Mouse (Mus musculus) adipocyte (in vitro differentiated cells): ENCODE measurements around the gene Slc6a11.
A peak's percentile ranks its signal among the peaks of the same experiment; 100 is the strongest.

ENCODE experiments used
- DNase-seq: peaks from one replicate; pipeline ENCODE4 v3.0.0-alpha.2; 2016; ENCODE audit warnings: low spot score

Slc6a11 gene

DNA sequence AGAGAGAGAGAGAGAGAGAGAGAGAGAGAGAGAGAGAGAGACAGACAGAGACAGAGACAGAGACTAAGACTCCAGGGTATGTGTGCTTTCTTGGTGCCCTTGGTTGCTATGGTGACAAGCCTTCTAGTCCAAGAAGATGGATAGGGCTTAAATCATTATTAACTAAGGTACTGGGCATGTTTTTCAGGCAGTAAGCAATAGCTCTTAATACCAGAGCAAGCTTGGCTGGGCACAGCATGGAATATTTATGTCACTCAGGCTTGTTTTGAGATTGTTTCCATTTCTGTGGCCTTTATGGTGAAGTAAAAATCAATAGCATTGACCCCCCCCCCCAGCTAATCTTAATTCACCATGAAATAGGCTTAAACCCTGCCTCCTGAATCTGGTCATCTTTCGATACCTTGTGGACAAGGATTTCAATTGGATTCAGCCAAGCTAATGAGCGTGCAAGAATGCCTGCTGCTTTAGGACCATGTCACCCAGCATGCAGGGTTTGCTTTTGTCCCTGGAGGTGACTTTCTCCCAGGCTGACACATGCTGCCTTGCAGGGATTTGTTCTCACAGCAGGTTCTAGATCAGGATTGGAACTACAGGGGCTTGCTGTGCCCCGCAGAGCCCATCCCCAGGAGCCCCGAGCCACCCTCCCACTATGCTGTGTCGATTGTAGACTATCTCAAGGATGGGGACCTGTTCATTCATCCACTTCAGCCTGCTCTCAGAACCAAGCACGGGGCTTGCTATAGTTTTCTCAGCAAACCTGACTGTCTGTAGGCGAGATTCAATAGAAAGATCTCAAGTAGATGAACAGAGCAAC is 51.5 kb downstream of the Slc6a11 start:
- no peak for DNase-seq

DNA sequence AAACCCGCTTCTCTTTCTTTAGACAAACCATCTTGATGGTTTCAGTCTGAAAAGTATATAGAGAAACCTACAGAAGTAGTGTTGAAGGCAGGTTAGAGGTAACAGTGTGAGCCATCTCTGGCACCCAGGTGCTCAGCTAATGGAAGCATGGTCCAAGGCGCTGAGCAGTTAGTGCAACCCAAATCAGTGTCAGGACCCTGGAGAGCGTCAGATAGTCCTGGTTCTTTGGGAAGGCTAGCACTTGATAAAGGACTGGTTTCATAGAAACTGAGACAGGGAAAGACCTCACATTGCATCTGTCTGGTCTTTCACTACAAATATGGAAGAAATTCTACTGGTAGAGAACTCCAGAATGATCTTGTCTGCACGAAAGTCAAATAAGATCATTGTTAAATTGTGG is 56.1 kb downstream of the Slc6a11 start:
- peak; percentile 18 for DNase-seq

DNA sequence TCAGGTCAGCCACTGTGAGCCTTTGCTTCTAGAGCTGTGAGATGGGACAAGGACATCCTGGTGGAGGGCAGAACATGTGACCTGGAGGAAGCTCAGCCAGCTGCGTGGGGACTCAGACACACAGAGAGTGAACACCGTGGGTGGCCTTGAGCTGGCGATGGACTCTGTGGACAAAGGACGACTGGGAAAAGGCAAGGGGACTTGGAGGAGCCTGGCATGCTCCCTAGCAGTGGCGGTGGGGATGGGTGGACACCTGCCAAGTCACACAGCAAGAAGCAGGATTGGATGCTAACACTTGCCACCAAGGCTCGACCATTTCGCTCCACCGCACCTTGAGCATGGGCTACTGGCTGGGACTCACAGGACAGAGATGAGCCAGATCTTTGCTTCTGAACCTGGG is 57.8 kb downstream of the Slc6a11 start:
- no peak for DNase-seq

DNA sequence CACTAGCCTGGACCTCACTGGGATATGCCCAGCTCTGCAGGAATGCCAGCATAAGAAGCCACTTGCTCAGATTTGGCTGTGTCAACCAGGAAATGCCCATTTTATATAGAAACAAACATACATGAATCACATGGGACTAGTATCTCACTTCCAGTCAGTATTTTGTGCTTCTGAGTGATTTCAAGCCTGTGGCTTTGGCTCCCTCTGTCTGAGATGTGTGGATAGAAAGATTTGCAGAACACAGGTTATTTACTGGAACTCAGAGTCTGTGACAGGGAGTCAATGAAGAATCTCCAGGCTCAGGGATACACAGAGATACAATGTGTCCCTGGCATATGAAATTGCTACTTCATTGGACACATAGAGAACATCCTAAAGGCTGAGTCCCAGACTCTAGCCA is 65.0 kb downstream of the Slc6a11 start:
- DNase-seq = no peak

DNA sequence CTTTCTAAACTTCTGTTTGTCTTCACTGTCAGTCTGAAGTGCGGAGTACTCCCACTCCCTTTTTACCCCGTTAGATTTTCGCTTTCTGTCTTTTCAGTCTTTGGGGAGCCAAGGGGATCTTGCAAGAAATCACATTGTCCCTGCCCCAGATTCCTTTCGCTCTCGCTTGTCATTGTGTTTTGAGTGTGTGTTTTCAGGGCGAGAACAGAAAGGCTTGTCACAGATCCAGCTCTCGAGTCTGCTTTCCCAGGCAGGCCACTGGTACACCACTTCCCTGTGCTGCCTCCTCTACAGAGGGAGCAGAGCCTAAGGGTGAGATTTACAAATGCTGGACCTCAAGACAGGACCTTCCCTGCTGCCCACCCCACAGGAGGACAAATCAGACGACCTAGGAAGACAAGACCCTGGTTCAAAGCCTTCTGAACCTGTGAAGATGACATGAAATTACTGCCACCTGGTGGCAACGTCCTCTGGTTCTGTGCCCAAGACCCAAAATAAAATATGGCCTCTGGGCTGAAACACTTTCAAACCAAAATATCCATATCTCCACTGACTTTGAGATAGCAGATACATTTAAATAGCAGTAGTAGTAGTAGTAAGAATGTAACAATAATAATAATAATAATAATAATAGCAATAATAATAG is 68.3 kb downstream of the Slc6a11 start:
- no peak for DNase-seq

DNA sequence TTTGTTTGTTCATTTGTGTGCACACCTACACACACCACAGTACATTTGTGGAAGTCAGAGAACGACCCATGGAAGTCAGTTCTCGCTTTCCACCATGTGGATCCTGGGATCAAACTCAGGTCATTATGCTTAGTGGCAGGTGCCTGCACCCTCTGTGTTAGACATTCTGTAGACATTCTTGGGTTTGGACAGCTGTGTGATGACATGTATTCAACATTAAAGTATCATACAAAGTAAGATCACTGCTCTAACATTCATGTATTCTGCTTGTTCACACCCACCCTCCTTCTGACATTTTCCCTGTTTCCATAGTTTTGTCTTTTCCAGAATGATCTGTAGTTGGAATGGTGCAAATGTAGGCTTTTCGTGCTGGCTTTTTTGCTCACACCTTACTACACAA is 73.5 kb downstream of the Slc6a11 start:
- no peak for DNase-seq

DNA sequence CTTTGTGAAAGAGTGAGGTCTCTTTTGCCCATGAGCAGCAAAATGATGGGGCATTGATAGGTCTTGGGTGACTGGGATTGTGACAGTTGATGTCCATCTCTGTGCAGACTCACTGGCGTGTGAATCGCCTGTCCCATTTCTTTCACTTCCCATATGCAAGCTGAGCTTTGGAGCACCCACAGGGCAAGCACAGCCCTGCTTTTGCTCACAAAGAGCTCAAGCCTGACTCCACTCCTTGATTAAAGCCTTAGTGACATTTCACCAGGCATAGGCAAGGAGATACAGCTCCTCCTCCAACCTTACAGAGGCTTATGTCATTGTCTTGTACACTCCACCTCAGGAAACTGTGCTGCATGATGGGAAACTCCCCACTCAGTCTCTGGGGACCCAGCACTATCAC is 77.3 kb downstream of the Slc6a11 start:
- no peak for DNase-seq

DNA sequence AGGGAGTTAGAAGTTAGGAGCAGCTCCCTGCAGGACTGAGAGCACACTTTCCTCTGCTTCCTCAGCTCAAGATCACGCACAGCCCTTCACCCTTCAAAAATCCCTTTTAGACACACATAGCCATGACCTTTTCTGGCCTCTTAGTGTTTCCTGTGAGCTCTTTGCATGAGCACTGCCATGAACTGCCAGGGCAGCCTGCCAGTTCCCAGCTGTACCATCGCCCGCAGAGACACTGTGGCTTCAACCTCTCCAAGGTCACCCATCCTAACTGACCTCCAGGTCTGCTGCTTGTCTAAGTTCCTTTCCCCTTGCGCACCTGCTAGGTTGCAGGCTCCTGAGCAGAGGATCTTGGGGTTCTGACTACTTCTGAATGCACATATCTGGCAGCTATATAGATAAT is 83.4 kb downstream of the Slc6a11 start:
- DNase-seq = no peak

DNA sequence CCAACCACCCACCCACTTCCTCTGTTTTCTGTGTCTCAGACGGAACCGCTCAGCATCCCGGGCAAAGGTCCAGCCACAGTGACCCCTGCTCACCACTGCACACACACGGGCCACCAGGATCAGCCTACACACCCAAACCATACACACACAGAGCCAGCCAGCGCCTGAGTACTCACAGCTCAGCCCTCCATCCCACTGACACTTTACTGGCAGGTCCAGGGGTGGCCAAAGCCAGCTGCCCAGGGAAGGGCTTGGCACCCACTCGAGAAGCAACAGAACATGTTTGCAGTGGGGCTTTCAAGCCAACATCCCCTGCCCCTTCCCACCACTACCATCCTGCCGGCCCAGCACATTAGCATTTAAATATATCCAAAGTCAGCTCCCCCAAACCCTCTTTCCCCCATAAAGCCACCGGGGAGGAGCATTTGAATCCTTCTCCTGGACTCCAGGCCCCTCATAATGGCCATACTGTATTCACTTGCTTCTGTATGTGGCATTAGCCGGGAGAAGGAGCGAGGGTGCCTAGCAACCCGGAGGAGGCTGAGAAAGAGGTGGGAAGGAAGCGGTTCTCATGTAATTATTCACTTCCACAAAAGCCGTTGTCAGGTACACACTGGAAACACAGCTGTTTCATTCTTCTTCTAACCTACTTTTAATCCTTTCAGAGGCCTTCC is 85.8 kb downstream of the Slc6a11 start:
- DNase-seq = no peak

DNA sequence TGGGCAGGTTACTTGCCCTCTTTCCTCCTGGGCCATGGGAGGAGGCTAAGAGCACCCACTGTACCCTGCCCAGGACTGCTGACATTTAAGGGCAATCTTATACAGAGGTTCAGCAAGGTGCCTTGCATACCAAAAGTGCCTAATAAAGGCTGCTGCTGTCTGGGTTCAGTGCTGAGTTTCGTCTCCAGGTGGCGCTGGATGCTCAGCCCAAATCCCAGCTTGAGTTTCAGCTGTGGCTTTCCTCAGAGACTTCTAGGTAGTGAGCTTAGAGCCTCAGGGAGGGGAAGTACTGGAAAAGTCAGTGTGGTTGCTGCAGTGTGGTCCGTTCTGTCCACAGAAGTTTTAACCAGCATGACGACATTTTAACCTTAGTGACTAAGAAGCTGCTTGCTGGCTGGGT is 93.4 kb downstream of the Slc6a11 start:
- no peak for DNase-seq

DNA sequence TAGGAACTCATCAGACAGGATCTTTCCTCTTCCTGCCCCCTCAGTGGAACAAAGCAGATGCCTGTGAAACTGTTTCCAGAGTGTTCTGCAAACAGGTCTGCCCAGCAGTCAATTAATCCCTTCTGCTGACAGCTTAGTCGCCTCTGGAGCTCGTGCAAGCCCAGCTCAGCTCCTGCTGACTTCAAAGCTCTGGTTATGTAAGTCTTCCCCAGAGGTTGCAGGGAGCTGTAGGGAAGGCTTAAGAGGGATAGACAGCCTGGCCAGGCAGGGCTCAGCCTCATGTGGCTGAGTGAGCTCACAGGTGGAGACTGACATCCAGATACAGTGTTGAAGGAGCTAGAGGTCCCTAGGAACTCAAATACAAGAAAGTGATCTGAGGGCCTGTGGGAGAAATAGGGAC is 96.3 kb downstream of the Slc6a11 start:
- no peak for DNase-seq

DNA sequence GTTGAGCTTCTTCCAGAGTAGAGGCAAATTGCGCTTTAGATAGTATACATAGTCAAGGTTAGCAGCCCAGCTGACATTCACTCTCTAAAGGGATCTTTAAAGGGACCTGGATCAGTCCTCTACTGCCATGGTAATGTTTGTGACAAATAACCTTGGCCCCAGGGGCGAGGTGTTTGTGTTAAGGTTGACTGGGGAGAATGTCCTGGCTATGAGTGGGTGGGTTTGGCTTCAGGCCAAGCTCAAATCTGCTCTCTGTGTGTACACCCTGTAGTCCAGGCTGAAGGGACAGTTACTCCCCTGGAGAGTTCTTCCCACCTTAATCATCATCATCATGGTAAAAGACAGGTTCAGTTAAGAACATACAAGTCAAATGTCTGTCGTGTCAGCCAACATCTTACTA is 97.2 kb downstream of the Slc6a11 start:
- no peak for DNase-seq

DNA sequence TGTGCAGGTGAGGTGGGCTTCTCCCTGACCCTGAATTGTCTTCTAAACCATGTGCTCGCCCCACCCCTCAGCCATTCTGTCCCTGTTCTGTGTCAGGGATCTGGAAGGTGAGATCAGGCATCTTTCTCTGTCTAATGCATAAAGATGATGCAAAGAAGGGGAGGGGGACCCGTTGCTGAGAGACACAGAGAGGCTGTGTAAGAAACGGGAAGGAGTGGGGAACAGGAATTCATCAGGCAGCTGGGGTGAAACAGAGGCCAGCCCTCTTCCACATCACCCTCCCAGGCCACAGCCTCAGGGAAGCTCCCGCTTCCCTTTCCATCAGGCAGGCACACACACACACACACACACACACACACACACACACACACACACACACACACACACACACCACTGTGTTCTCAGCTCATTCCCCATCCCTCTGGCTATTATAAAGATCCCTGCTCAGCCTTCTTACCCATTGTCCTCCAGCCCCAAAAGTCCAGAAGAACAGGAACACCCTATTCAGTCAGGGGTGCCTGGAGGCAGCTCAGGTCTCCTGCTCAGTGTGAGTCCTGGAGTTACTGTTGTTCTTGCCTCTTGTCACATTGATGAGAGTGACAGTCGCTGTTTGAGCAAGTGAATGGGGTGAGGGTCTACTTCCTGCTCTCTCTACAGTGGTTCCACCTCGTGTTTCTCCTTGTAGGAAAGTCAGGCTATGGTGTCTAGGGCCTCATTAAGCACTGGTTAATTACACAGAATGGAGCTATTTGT is 108.0 kb downstream of the Slc6a11 start:
- no peak for DNase-seq

DNA sequence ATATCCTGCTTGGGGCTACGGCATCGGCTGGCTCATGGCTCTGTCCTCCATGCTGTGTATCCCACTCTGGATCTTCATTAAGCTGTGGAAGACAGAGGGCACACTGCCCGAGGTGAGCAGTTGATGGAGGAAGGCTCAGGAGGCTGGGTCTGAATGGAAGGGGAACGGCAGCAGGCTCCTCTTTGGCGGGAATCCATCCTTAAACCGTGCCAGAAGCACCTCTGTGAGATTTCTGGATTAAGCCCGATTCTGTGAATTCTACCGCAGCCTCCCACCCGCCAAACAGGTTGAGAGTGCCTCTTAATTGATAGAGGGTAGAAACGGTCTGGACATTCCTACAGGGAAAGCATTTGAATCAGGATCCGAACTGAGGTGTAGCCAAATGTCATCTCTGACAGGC is 114.6 kb downstream of the Slc6a11 start:
- no peak for DNase-seq

DNA sequence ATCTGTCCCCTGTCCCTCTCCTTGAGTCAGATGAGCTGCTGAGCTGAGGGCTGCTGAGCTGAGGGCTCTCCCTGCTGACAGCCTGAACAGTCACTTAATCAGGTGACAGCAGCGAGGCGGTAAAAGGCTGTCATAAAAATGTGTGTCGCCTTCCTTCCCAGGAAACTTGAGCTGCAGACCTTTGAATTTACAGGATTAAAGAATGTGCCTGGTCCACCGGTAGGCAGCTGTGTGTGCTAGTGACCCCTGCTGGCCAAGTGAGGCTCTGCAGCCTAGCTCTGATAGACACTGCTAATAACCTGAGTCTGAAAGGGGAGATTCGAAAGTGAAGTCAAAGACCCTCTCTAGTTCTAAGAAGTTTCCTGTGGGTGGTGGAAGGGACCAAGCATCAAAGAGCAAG is 119.3 kb downstream of the Slc6a11 start:
- peak; percentile 64 for DNase-seq

DNA sequence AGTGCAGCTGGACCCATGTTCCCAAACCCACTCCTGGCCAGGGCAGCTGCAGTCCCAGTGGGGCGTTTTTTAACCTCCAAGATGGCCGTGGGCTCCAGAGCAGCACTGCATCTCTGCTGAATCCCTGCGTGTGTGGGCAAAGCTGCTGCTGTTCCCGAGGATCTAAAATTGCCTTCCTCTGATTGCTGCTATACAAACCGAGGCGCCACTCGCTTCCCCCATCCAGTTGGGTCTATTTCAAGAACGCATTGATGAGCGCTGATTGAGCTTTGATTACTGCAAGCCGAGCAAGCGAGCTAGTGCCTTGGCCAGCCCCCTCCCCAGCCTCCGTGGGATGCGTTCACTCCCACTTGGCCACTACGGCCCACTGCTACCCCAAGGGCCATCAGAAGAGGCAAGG is 123.9 kb downstream of the Slc6a11 start:
- DNase-seq = no peak

DNA sequence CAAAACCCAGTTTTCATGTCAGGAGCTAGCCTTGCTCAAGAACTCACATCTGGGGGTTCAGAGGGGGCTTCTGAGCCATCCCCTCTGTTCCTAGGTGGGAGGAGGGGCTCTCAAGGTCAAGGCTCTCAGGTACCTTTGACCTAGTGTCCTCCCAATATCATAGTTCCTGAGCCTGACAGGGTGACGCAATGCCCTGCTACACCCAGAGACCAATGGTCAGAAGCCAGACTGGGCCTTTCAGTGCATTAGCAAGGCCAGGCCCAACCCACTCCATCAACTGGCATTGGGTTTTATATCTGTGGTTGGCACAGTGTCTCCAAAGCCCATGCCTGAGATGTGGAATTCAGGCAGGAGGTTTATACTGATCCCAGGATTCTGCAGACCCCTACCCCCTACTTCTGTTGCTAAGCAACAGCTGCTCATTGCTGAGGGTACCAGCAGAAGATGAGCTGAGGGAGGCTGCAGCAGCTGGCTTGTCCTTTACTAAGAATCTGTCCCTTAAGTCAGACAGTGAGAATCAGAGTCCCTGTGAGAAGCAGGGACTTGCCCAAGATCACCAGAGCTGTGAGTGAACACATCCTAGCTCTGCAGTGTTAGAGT is 126.8 kb downstream of the Slc6a11 start:
- no peak for DNase-seq

DNA sequence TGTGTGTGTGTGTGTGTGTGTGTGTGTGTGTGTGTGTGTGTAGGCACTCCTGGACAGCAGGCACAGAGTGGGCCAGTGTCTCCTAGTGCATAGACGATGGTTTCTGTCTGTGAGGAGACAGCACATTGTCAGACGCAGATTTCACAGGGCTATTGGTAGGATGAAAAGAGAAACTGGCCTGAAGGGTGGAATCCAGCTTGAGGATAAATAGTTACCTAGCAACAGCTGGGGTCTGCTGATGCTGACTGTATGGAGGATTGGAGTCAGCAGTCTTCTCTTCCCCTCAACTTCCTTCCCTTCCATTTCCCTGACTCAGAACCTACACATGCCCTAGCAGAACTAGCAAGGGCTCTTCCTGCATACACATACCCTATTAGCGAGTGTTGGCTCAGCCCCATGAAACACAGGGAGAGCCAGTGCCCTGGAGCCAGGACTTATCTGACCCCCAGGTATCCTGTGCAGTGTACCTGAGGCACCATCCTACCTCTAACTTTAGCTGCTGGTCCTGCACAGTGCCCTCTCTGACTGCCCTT is 127.7 kb downstream of the Slc6a11 start:
- no peak for DNase-seq

DNA sequence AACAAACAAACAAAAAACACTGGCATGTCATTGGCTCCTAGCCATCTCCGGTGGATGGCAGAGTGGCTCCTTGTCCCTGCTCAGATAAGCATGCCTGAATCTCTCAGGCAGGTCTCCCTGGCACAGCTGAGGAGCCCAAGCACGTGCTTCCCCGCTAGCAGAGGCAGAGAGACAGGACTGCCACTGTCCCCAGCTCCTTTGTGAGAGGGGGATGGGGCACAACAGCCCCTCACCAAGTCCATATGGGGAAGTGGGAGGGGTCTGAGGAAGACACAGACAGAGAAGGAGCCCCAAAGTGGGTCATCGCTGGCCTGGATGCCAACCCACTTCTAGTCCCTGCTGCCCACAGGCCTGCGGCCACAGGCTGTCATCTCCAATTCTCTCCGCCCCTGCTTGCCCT is 130.6 kb downstream of the Slc6a11 start:
- DNase-seq = no peak

DNA sequence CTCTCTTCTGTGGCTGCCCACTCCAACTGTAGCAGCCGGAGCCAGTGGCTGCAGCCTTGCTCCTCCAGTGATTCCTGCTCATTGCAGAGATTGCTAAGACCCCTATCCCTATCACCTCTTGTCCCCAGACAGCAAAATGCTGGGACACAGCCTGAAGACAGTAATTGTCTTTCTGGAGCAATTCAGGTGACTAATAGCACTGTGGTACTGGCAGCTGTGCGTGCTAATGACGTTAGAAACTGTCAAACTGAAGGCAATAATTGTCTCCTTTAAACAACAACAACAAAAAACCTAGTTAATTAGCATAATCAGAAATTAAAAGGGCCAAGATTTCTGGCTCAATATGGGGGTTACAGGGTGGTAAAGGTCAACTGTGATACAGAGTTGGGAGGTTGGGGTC is 133.0 kb downstream of the Slc6a11 start:
- DNase-seq = no peak

DNA sequence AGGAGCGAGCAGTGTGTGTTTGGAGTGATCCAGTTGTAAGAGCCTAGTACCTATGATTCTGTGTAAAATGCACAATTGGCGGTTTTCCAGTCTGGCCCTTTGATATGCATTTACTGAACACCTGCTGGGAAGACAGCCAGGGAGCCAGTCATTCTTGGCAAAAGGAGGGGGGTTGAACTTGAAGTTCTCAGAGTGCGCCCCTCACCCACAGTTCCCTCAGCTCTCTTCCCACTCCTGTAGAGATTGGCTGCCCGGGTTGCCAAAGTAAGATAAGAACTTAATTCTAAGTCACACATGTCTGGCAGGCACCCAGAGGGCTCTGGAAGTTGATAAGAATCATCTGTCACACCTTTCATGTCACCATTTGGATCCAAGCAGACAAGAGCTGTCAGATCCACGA is 133.4 kb downstream of the Slc6a11 start:
- no peak for DNase-seq

DNA sequence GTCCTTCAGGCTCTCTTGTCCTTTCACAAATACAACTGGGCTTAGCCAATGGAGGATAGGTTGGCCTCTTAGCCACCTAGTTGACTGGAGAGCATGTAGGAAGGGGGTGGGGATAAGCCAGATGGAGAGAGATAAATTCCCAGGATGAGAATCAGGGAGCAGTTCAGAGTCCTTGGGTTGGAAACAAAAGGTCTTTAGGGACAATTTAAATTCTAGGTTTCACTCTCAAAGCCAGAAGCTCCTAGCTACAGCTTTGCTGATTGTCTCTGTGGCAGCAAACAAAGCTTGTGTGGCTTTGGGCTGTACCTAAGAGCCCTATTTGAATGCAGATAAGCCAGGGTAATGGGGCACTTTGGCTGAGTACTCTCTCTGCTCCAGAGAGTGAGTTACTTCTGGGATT is 135.2 kb downstream of the Slc6a11 start:
- DNase-seq = no peak
